Mouse (Mus musculus): ENCODE data around the gene Frmd8.

Frmd8 gene

GRCm38 (mm10) chr19:5849843-5850527, 25.1 kb downstream of the Frmd8 start:
- peak; percentile 95 for DNase-seq (ENCODE audit: low spot score)

GRCm38 (mm10) chr19:5848826-5849672, 26.0 kb downstream of the Frmd8 start:
- DNase-seq (ENCODE audit: low spot score) = no peak

- DNase-seq (ENCODE audit: low spot score) = no peak
Observed at GRCm38 (mm10) chr19:5848032-5848825, 26.8 kb downstream of the Frmd8 start.

- no peak for DNase-seq (ENCODE audit: low spot score)
Observed at GRCm38 (mm10) chr19:5847306-5847796, 27.7 kb downstream of the Frmd8 start.

- DNase-seq (ENCODE audit: low spot score) = peak; percentile 88
Observed at GRCm38 (mm10) chr19:5846557-5847305, 28.3 kb downstream of the Frmd8 start.

GRCm38 (mm10) chr19:5846154-5846553, 28.9 kb downstream of the Frmd8 start:
- DNase-seq (ENCODE audit: low spot score) = no peak

- peak; percentile 95 for DNase-seq (ENCODE audit: low spot score)
Observed at GRCm38 (mm10) chr19:5845319-5846135, 29.5 kb downstream of the Frmd8 start.

- DNase-seq (ENCODE audit: low spot score) = no peak
Observed at GRCm38 (mm10) chr19:5844831-5845318, 30.2 kb downstream of the Frmd8 start.

- no peak for DNase-seq (ENCODE audit: low spot score)
Observed at GRCm38 (mm10) chr19:5843781-5844691, 31.0 kb downstream of the Frmd8 start.

GRCm38 (mm10) chr19:5842785-5843730, 32.0 kb downstream of the Frmd8 start:
- no peak for DNase-seq (ENCODE audit: low spot score)

GRCm38 (mm10) chr19:5841999-5842784, 32.9 kb downstream of the Frmd8 start:
- DNase-seq (ENCODE audit: low spot score) = no peak

GRCm38 (mm10) chr19:5841389-5841946, 33.6 kb downstream of the Frmd8 start:
- no peak for DNase-seq (ENCODE audit: low spot score)

GRCm38 (mm10) chr19:5840890-5841388, 34.1 kb downstream of the Frmd8 start:
- DNase-seq (ENCODE audit: low spot score) = no peak

- no peak for DNase-seq (ENCODE audit: low spot score)
Observed at GRCm38 (mm10) chr19:5840086-5840889, 34.8 kb downstream of the Frmd8 start.

GRCm38 (mm10) chr19:5839317-5840085, 35.6 kb downstream of the Frmd8 start:
- no peak for DNase-seq (ENCODE audit: low spot score)

GRCm38 (mm10) chr19:5838892-5839165, 36.2 kb downstream of the Frmd8 start:
- DNase-seq (ENCODE audit: low spot score) = no peak
